Mouse (Mus musculus): Measurements from ENCODE around the gene Fabp3. TPM values are rescaled to one million over a fixed set of nuclear protein-coding genes. Genes with fewer than 3 reads are reported as not detected.

The Fabp3 gene
- polyA plus RNA-seq, 1 experiment from 2014 or later: 308 TPM

DNA sequence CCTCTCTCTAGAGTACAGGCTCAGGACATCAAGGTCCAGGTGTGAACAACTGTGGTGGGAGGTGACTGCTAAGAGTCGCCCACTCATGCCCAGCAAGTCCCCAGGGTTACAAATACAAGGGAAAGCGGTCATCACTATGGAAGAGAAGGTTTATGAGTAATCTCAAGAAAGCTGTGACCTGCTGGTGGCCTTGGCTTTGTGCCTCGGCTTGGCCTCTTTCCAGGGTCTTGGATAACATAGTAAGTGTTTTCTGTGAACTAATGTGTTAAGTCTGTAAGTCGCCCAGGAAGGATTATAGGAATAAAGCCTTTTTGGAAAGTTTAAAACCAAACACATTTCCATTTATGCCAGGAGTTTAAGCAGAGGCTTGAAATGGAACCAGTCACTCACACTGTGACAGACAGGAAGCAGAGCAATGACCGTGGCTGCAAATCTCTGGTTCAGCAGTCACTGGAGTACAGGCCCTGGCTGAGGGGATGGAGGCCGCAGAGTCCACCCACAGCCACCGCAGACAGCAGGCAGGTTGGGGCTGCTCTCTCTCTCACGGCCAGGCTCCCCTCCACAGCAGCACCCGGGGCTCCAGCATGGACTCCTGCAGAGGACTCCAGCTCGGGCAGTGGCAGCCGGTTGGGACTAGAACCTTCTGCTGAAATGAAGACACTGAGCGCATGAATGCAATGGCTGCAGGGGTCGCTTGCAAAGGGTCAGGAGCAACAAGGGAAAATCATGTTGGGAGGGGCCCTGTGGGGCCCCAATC is 7.6 kb downstream of the Fabp3 start:
- Histone ChIP-seq H3K9me3 (replicated peaks; ENCODE audit: control insufficient read depth, low read length, poor library complexity, severe bottlenecking) (no peaks in the 10 kb centered on the region), H3K9ac (ENCODE audit: low read depth, low read length) (no peak overlapping the region), H3K4me2 (ENCODE audit: low read length) (no peak overlapping the region), H3K36me3 (ENCODE audit: control insufficient read depth, insufficient read depth, low read length) (peaks cover 18% of the 10 kb centered on the region), H3K4me1 (ENCODE audit: control insufficient read depth, insufficient read depth, low read length) (no peaks in the 10 kb centered on the region), H3K27ac (ENCODE audit: low read length) (0 out of 2 replicates have a peak overlapping the region, but pooled peaks have one; percentile 4), H3K27me3 (ENCODE audit: control insufficient read depth, insufficient read depth, low read depth, low read length) (no peaks in the 10 kb centered on the region), H3K4me3 (ENCODE audit: low read depth, low read length) (no peak overlapping the region)
- 72% methylated on average over 13 of the region's 13 CpGs for WGBS
- ATAC-seq: peak; percentile 42; the same call in 1 of the 2 replicates

DNA sequence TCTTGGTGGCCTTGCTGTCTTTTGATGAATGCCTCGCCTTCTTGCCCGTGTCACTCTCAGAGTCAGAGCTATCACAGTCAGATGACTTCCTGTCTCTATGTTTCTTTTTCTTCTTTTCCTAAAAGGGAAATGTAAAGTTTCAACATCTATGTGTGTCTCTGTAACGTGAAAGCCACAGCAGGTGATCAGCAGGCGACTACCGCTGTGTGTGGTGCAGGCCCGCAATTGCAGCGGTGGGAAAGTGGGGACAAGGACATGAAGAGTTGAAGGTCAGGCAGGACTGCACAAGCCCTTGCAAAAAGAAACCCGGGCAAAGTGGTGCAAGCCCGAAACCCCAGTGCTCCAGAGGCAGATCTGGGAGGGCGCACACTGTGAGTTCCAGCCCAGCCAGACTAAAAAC is 8.3 kb downstream of the Fabp3 start:
- no peak for ATAC-seq
- no peaks in the 10 kb centered on the region for H3K4me1 ChIP-seq (ENCODE audit: control insufficient read depth, insufficient read depth, low read length)
- no peak overlapping the region for H3K4me3 ChIP-seq (ENCODE audit: low read depth, low read length)
- H3K27ac ChIP-seq (ENCODE audit: low read length): no peak overlapping the region
- H3K36me3 ChIP-seq (ENCODE audit: control insufficient read depth, insufficient read depth, low read length): peaks cover 18% of the 10 kb centered on the region
- no peaks in the 10 kb centered on the region for H3K9me3 ChIP-seq (replicated peaks; ENCODE audit: control insufficient read depth, low read length, poor library complexity, severe bottlenecking)
- H3K27me3 ChIP-seq (ENCODE audit: control insufficient read depth, insufficient read depth, low read depth, low read length): no peaks in the 10 kb centered on the region
- H3K9ac ChIP-seq (ENCODE audit: low read depth, low read length): no peak overlapping the region
- H3K4me2 ChIP-seq (ENCODE audit: low read length): no peak overlapping the region
- 76% methylated on average over 10 of the region's 10 CpGs for WGBS

DNA sequence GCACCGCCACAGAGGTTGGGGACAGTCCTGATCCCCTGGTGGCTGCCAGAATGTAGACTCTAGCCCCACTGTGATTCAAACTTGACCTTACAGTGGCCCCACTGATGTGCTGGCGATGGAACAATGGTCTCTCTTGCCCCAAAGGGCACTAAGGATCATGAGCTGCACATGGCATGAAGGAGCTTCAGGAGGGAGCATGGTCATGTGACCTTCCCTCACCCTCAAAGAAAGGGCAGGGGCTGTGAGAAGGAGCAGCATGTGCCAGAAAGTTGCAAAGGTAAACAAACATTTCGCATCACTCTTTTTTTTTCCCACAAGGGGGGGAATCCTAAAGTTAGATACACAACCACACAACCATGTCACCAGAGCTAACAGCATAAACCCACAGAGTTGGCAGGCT is 9.7 kb downstream of the Fabp3 start:
- 71% methylated on average over 3 of the region's 3 CpGs for WGBS
- H3K4me1 ChIP-seq (ENCODE audit: control insufficient read depth, insufficient read depth, low read length): no peaks in the 10 kb centered on the region
- no peak for ATAC-seq
- H3K27me3 ChIP-seq (ENCODE audit: control insufficient read depth, insufficient read depth, low read depth, low read length): no peaks in the 10 kb centered on the region
- no peak overlapping the region for H3K27ac ChIP-seq (ENCODE audit: low read length)
- peaks cover 15% of the 10 kb centered on the region for H3K36me3 ChIP-seq (ENCODE audit: control insufficient read depth, insufficient read depth, low read length)
- H3K9ac ChIP-seq (ENCODE audit: low read depth, low read length): no peak overlapping the region
- H3K4me2 ChIP-seq (ENCODE audit: low read length): no peak overlapping the region
- H3K9me3 ChIP-seq (replicated peaks; ENCODE audit: control insufficient read depth, low read length, poor library complexity, severe bottlenecking): no peaks in the 10 kb centered on the region
- H3K4me3 ChIP-seq (ENCODE audit: low read depth, low read length): no peak overlapping the region

DNA sequence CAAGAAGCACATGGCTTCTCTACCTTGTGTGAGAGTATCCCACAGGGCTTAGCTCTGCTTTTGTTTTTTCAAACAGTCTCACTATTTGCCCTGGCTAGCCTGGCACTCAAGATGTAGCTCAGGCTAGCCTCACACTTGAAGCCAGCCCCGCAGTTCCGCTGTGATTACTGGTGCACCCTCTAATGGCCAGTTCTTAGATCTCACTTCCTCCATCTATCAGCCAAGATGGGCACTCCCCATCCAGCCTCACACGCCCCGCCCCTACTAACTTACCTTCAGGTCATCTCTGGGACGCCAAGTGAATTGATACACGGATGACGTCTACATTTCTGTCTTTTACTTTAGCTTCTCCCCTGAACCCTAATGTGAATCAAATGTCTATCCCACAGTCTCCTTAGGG is 11.2 kb downstream of the Fabp3 start:
- H3K27ac ChIP-seq (ENCODE audit: low read length): no peak overlapping the region
- H3K36me3 ChIP-seq (ENCODE audit: control insufficient read depth, insufficient read depth, low read length): peaks cover 20% of the 10 kb centered on the region
- no peak overlapping the region for H3K4me3 ChIP-seq (ENCODE audit: low read depth, low read length)
- ATAC-seq: no peak
- 83% methylated on average over 7 of the region's 7 CpGs for WGBS
- H3K4me2 ChIP-seq (ENCODE audit: low read length): no peak overlapping the region
- no peaks in the 10 kb centered on the region for H3K27me3 ChIP-seq (ENCODE audit: control insufficient read depth, insufficient read depth, low read depth, low read length)
- no peaks in the 10 kb centered on the region for H3K4me1 ChIP-seq (ENCODE audit: control insufficient read depth, insufficient read depth, low read length)
- no peaks in the 10 kb centered on the region for H3K9me3 ChIP-seq (replicated peaks; ENCODE audit: control insufficient read depth, low read length, poor library complexity, severe bottlenecking)
- H3K9ac ChIP-seq (ENCODE audit: low read depth, low read length): no peak overlapping the region

DNA sequence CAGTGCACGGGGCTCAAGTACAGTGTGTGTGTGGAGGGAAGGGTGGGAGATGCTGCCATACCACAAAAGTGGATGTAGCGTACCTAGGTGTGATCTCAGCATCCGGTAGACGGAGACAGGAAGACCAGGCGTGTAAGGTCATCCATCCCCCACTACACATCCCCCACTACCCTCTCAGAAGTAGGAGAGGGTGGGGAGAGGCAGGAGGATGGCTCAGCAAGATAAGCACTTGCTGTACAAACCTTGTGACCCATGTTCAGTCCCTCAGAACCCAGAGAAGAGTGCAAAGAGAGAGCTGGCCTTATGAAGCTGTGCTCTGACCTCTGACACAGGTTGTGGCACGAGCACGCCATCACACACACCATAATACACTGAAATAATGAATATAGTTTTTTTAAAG is 13.2 kb downstream of the Fabp3 start:
- 92% methylated on average over 7 of the region's 7 CpGs for WGBS
- no peaks in the 10 kb centered on the region for H3K27me3 ChIP-seq (ENCODE audit: control insufficient read depth, insufficient read depth, low read depth, low read length)
- ATAC-seq: no peak
- no peaks in the 10 kb centered on the region for H3K4me1 ChIP-seq (ENCODE audit: control insufficient read depth, insufficient read depth, low read length)
- no peak overlapping the region for H3K4me2 ChIP-seq (ENCODE audit: low read length)
- no peak overlapping the region for H3K9ac ChIP-seq (ENCODE audit: low read depth, low read length)
- H3K27ac ChIP-seq (ENCODE audit: low read length): no peak overlapping the region
- H3K36me3 ChIP-seq (ENCODE audit: control insufficient read depth, insufficient read depth, low read length): peaks cover 25% of the 10 kb centered on the region
- no peaks in the 10 kb centered on the region for H3K9me3 ChIP-seq (replicated peaks; ENCODE audit: control insufficient read depth, low read length, poor library complexity, severe bottlenecking)
- H3K4me3 ChIP-seq (ENCODE audit: low read depth, low read length): no peak overlapping the region

DNA sequence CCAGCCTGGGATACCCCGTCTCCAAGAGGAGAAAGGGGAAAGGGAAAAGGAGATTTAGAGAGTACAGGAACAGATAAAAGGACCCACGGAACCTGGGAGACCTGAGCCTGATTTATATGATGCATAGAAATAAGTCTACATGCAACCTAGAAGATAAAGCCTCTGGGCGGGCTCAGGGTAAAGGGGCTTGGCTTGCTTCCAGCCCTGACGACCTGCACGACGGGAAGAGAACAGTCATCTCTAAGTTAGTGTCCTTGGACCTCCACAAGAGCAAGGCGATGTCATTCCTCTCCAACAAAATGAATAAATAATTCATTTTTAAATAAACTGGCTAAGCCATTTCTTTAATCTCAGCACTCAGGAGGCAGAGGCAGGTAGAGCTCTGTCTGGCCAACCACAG is 14.2 kb downstream of the Fabp3 start:
- Histone ChIP-seq H3K27me3 (ENCODE audit: control insufficient read depth, insufficient read depth, low read depth, low read length) (no peaks in the 10 kb centered on the region), H3K4me2 (ENCODE audit: low read length) (no peak overlapping the region), H3K4me3 (ENCODE audit: low read depth, low read length) (no peak overlapping the region), H3K27ac (ENCODE audit: low read length) (no peak overlapping the region), H3K9ac (ENCODE audit: low read depth, low read length) (no peak overlapping the region), H3K4me1 (ENCODE audit: control insufficient read depth, insufficient read depth, low read length) (no peaks in the 10 kb centered on the region), H3K9me3 (replicated peaks; ENCODE audit: control insufficient read depth, low read length, poor library complexity, severe bottlenecking) (no peaks in the 10 kb centered on the region), H3K36me3 (ENCODE audit: control insufficient read depth, insufficient read depth, low read length) (peaks cover 29% of the 10 kb centered on the region)
- ATAC-seq: no peak
- WGBS: 84% methylated on average over 7 of the region's 7 CpGs

DNA sequence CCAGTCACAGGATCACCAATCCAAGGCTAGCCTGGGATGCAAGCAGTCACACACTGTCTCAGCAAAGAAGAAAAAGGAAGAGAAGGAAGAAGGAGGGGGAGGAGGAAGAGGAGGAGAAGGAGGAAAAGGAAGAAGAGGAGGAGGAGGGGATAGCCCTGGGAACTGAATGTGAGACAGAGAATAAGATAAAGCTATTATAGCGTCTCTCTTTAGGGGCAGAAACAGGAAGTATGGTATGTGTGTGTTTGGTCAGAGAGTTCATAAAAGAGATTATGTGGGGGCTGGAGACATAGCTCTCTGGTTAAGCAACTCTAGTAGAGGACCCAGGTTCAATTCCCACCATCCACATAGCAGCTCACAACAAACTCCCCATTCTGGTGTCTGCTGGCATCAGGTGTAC is 14.8 kb downstream of the Fabp3 start:
- Histone ChIP-seq H3K4me1 (ENCODE audit: control insufficient read depth, insufficient read depth, low read length) (no peaks in the 10 kb centered on the region), H3K9me3 (replicated peaks; ENCODE audit: control insufficient read depth, low read length, poor library complexity, severe bottlenecking) (no peaks in the 10 kb centered on the region), H3K4me3 (ENCODE audit: low read depth, low read length) (no peak overlapping the region), H3K27ac (ENCODE audit: low read length) (no peak overlapping the region), H3K36me3 (ENCODE audit: control insufficient read depth, insufficient read depth, low read length) (peaks cover 29% of the 10 kb centered on the region), H3K4me2 (ENCODE audit: low read length) (no peak overlapping the region), H3K27me3 (ENCODE audit: control insufficient read depth, insufficient read depth, low read depth, low read length) (no peaks in the 10 kb centered on the region), H3K9ac (ENCODE audit: low read depth, low read length) (no peak overlapping the region)
- 88% methylated on average over 1 of the region's 1 CpGs for WGBS
- ATAC-seq: no peak

DNA sequence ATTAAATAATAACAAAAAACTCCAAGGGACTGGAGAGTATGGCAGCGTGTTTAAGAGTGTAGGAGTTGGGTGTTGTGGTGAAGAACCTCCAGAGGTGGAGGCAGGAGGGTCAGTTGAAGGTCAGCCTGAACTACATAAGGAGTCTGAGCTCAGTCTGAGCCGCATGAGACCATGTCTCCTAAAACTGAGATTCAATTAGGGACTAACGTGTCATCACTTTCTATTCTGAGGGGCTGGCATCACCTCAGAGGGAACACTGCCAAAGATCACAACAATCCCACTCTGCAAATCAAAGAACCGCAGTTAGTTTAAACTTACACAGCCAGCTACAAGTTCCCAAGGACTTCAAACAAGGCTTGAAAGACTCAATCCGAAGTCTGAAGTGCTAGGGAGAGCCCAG is 15.2 kb downstream of the Fabp3 start:
- Histone ChIP-seq H3K9me3 (replicated peaks; ENCODE audit: control insufficient read depth, low read length, poor library complexity, severe bottlenecking) (no peaks in the 10 kb centered on the region), H3K36me3 (ENCODE audit: control insufficient read depth, insufficient read depth, low read length) (peaks cover 28% of the 10 kb centered on the region), H3K4me2 (ENCODE audit: low read length) (no peak overlapping the region), H3K9ac (ENCODE audit: low read depth, low read length) (no peak overlapping the region), H3K27me3 (ENCODE audit: control insufficient read depth, insufficient read depth, low read depth, low read length) (no peaks in the 10 kb centered on the region), H3K27ac (ENCODE audit: low read length) (no peak overlapping the region), H3K4me1 (ENCODE audit: control insufficient read depth, insufficient read depth, low read length) (no peaks in the 10 kb centered on the region), H3K4me3 (ENCODE audit: low read depth, low read length) (no peak overlapping the region)
- WGBS: 88% methylated on average over 5 of the region's 5 CpGs
- no peak for ATAC-seq

DNA sequence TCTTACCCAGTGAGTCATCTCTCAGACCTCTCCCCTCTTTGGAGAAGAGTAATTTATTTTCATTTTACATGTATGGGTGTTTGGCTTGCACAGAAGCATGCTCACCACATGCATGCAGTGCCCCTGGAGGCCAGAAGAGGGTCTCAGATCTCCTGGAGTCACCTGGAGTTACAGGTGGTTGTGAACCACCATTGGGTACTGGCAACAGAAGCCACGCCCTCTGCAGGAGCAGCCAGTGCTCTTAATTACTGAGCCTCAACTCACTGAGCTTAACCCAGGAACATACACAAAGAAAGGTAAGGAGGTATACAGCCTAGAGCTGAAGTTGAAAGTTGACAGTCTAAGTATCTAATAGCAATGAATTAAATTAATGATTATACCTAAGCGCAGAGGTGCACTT is 17.1 kb downstream of the Fabp3 start:
- Histone ChIP-seq H3K27me3 (ENCODE audit: control insufficient read depth, insufficient read depth, low read depth, low read length) (no peaks in the 10 kb centered on the region), H3K36me3 (ENCODE audit: control insufficient read depth, insufficient read depth, low read length) (peaks cover 23% of the 10 kb centered on the region), H3K27ac (ENCODE audit: low read length) (no peak overlapping the region), H3K4me3 (ENCODE audit: low read depth, low read length) (no peak overlapping the region), H3K4me2 (ENCODE audit: low read length) (no peak overlapping the region), H3K9ac (ENCODE audit: low read depth, low read length) (no peak overlapping the region), H3K9me3 (replicated peaks; ENCODE audit: control insufficient read depth, low read length, poor library complexity, severe bottlenecking) (no peaks in the 10 kb centered on the region), H3K4me1 (ENCODE audit: control insufficient read depth, insufficient read depth, low read length) (no peaks in the 10 kb centered on the region)
- no peak for ATAC-seq
- 91% methylated on average over 2 of the region's 2 CpGs for WGBS

Measured in midbrain, embryonic 16.5 days (tissue).